Mouse (Mus musculus) forebrain, embryonic 14.5 days (tissue): ENCODE measurements at regions not wholly inside any gene's neighbourhood (a gene's known extent, or its start where the extent isn't known, plus 50 kb on each side); places are given as distances from the start of the nearest gene placed in this dataset.
"Not testable (repeated sequence)": the region's sequence is repeated elsewhere in the genome, so short reads cannot be mapped to it uniquely, and the experiment has no call there.

ENCODE experiments used
- ATAC-seq: fragments of 200-750 bp; cut with Nextera tagmentation; 2 replicates; pipeline ENCODE4 v1.8.0; 2017; ENCODE audit warnings: mild to moderate bottlenecking, moderate library complexity
- DNase-seq: peaks from one replicate; pipeline ENCODE4 v3.0.0-alpha.2; 2015; ENCODE audit warnings: low spot score
- H3K27ac ChIP-seq: fragments of 300-500 bp; sonication (generic); 2 replicates; pipeline ENCODE4 v1.5.1; 2014; ENCODE audit warnings: low read depth, mild to moderate bottlenecking, control low read depth, low read length, moderate library complexity
- H3K27me3 ChIP-seq: fragments of 300-500 bp; sonication (generic); replicated peaks from 2 replicates; pipeline ENCODE4 v1.6.1; 2014; ENCODE audit warnings: low read length, control low read depth, mixed read lengths; ENCODE audit not compliant: control insufficient read depth, insufficient read depth
- H3K36me3 ChIP-seq: fragments of 300-500 bp; sonication (generic); 2 replicates; pipeline ENCODE4 v1.6.1; 2014; ENCODE audit warnings: low read length, control low read depth; ENCODE audit not compliant: control insufficient read depth, insufficient read depth
- H3K4me1 ChIP-seq: fragments of 300-500 bp; sonication (generic); 2 replicates; pipeline ENCODE4 v1.6.1; 2014; ENCODE audit warnings: antibody characterized with exemption, low read length, control low read depth; ENCODE audit not compliant: control insufficient read depth, insufficient read depth
- H3K4me2 ChIP-seq: fragments of 300-500 bp; sonication (generic); 2 replicates; pipeline ENCODE4 v1.6.1; 2014; ENCODE audit warnings: mild to moderate bottlenecking, control low read depth, low read length
- H3K4me3 ChIP-seq: fragments of 300-500 bp; sonication (generic); 2 replicates; pipeline ENCODE4 v1.5.1; 2014; ENCODE audit warnings: low read depth, low read length, control low read depth
- H3K9ac ChIP-seq: fragments of 300-500 bp; sonication (generic); 2 replicates; pipeline ENCODE4 v1.6.1; 2014; ENCODE audit warnings: mild to moderate bottlenecking, low read length, control low read depth, moderate library complexity
- H3K9me3 ChIP-seq: fragments of 300-500 bp; sonication (generic); replicated peaks from 2 replicates; pipeline ENCODE4 v1.6.1; 2016; ENCODE audit warnings: low read length, control low read depth, mixed read lengths; ENCODE audit not compliant: control insufficient read depth
- WGBS: fragments of 180-500 bp; shearing (Covaris S2); extraction: QIAGEN DNeasy Blood & Tissue Kit; methylation state at CpG from one replicate; pipeline ENCODE4 v1.1.7; 2014; 5-methylcytosine and 5-hydroxymethylcytosine counted together

DNA sequence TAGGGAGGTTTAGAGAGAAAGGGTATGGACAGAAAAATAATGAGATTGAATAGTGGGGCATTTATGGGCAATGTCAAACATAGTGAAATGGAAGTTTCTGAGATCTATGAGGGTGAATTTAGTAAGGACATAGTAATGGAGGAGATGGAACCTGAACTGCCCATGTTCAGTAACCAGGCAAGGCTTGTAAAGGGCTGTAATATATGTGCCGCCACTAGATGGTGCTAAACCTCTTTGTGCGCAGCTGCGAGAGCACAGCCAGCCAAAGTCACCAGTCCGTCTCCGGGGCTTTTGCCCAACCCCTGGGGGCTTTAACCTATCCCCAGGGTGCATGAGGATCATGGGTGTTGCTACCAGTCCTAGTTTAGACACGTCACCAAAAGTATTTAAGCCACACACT lies 77.7 kb upstream of the Vmn2r25 start:
- not testable (repeated sequence) for H3K4me2 ChIP-seq, H3K36me3 ChIP-seq, H3K9ac ChIP-seq, H3K27ac ChIP-seq, DNase-seq, H3K4me1 ChIP-seq, H3K9me3 ChIP-seq, H3K27me3 ChIP-seq, H3K4me3 ChIP-seq
- peak; percentile 78 for ATAC-seq
- WGBS: 6% methylated on average over 3 of the region's 6 CpGs

DNA sequence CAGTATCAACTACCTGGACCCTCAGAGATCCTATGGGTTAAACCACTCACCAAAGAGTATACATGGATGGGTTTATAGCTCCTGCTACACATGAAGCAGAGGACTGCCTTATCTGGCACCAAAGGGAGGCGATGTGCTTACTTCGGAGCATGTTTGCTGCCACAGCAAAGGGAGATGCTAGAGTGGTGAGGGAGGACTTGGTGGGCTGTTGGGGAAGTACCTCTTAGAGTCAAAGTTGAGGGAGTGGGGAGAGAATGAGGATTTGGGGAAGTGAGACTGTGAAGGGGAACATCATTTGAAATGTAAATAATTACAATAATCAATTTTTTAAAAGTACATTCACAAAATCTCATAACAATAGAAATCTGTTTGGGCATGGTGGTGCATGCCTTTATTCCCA lies 84.7 kb upstream of the Vmn2r25 start:
- no peaks in the 10 kb centered on the region for H3K36me3 ChIP-seq
- DNase-seq (no peak), ATAC-seq (no peak)
- H3K4me2 ChIP-seq: no peak overlapping the region
- H3K9ac ChIP-seq: no peak overlapping the region
- no peak overlapping the region for H3K27ac ChIP-seq
- H3K4me3 ChIP-seq: no peak overlapping the region
- 95% methylated on average over 2 of the region's 2 CpGs for WGBS
- no peaks in the 10 kb centered on the region for H3K27me3 ChIP-seq
- H3K4me1 ChIP-seq: no peaks in the 10 kb centered on the region
- no peaks in the 10 kb centered on the region for H3K9me3 ChIP-seq

DNA sequence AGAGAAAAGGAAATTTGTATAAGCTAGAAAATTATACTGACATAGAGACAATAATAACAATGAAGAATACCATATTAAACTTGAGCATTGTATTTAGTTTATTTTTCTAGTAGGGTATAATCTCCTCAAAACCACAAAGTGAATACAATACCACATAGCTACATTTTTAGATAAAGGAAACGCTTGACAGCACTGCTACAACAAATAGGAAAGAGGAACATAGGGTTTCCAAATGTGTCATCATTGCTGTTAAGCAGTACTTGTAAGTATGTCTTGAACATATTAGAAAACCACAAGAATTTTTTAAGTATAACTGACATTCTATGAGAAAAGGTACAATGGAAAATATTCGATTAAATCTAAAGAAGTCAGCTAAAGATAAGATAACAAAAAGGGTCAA lies 63.0 kb upstream of the Vmn2r26 start:
- Histone ChIP-seq H3K9ac (no peak overlapping the region), H3K4me3 (no peak overlapping the region), H3K36me3 (no peaks in the 10 kb centered on the region), H3K27ac (no peak overlapping the region), H3K9me3 (no peaks in the 10 kb centered on the region), H3K27me3 (no peaks in the 10 kb centered on the region), H3K4me2 (no peak overlapping the region), H3K4me1 (no peaks in the 10 kb centered on the region)
- no peak for ATAC-seq
- no peak for DNase-seq
- WGBS: 88% methylated on average over 2 of the region's 2 CpGs

DNA sequence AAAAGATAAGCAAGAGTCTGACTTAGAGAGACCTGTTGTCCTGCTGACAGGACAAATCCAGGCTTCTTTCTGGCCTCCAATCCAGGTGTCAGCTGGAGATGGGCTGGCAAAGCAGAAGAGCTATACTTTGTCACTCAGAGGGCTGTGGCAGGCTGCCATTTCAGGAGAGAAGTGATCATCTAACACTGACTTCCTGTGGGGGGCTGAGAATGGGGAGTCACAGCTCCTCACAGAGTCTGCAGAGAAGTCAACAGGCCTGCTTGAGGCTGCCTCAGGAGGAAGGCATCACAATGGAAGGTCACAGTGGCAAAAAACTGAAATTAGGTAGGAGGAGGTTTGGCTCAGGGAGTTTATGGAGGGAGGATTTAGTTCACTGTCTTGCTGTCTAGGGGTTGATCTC lies 53.2 kb upstream of the Vmn2r26 start:
- H3K4me3 ChIP-seq: no peak overlapping the region

More for the DNA sequence above, 53.2 kb upstream of the Vmn2r26 start:
- Histone ChIP-seq H3K27me3 (no peaks in the 10 kb centered on the region), H3K9ac (no peak overlapping the region), H3K27ac (no peak overlapping the region), H3K4me2 (no peak overlapping the region), H3K9me3 (no peaks in the 10 kb centered on the region), H3K4me1 (no peaks in the 10 kb centered on the region), H3K36me3 (no peaks in the 10 kb centered on the region)
- ATAC-seq (no peak), DNase-seq (no peak)
